Mouse (Mus musculus): ENCODE results near the gene Gm5862. TPM values are rescaled to one million over a fixed set of nuclear protein-coding genes. Genes with fewer than 3 reads are reported as not detected.
"Not testable (repeated sequence)": the region's sequence is repeated elsewhere in the genome, so short reads cannot be mapped to it uniquely, and the experiment has no call there.

The Gm5862 gene
- not detected in 2 replicates for polyA plus RNA-seq (2014; fragmentation: Nextera tagmentation; extraction: Ambion mirVana)

DNA sequence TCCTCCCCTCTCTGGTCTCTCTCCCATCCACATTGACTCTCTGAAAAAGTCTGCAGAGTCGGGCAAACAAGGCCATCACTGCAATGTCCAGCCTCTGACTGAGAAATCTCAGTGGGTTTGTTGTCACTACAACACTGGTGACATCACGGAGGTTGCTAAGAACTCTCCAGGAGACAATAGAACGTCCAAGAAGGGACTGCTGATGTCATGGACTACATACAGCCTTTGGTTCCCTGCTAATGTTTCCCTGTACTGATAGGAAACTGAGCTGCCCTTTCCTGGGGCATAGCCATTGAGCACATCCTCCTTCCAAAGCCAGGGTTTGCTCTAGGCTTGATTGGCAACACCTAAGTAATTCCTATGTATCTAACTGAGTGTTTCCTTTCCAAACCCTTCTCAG, at the start of gene Gm5862:
Gm5862 (minus strand) TSS at position 101 of the 400 bp plus-strand sequence.
- not testable (repeated sequence) for H3K4me3 ChIP-seq (ENCODE audit: low read depth, low read length); ATAC-seq (replicated peaks; ENCODE audit: low FRiP score); H3K9ac ChIP-seq (ENCODE audit: low read length); H3K36me3 ChIP-seq (ENCODE audit: control insufficient read depth, insufficient read depth, low read length); DNase-seq (ENCODE audit: low spot score); H3K4me1 ChIP-seq (replicated peaks; ENCODE audit: control insufficient read depth, insufficient read depth, low read length); H3K27ac ChIP-seq (ENCODE audit: low read depth, low read length); H3K4me2 ChIP-seq (ENCODE audit: low read depth, low read length, severe bottlenecking); H3K9me3 ChIP-seq (ENCODE audit: control insufficient read depth, low read length); H3K27me3 ChIP-seq (ENCODE audit: control insufficient read depth, insufficient read depth, low read length)
- no CpG with 5 or more reads among the region's 3 CpGs for WGBS

DNA sequence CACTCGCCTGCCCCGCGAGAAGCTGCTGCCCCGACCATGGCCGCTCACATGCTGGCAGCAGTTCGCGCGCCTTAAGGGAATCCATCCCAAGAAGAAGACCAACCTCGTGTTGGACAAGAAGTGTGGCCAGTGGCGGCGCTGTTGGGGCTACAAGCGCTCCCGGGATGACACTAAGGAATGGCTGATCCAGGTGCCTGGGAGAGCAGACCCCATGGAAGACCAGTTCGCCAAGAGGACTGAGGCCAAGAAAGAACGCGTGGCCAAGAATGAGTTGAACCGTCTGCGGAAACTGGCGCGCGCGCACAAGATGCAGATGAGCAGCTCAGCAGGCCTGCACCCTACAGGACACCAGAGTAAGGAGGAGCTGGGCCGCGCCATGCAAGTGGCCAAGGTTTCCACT, 48.0 kb upstream of the Gm5862 start:
- Histone ChIP-seq H3K4me1 (replicated peaks; ENCODE audit: control insufficient read depth, insufficient read depth, low read length) (no peaks in the 10 kb centered on the region), H3K9ac (ENCODE audit: low read length) (no peak overlapping the region), H3K4me2 (ENCODE audit: low read depth, low read length, severe bottlenecking) (no peak overlapping the region), H3K9me3 (ENCODE audit: control insufficient read depth, low read length) (no peaks in the 10 kb centered on the region), H3K27ac (ENCODE audit: low read depth, low read length) (no peak overlapping the region), H3K36me3 (ENCODE audit: control insufficient read depth, insufficient read depth, low read length) (no peaks in the 10 kb centered on the region), H3K27me3 (ENCODE audit: control insufficient read depth, insufficient read depth, low read length) (no peaks in the 10 kb centered on the region), H3K4me3 (ENCODE audit: low read depth, low read length) (no peak overlapping the region)
- DNase-seq (ENCODE audit: low spot score) (peak; percentile 46), ATAC-seq (replicated peaks; ENCODE audit: low FRiP score) (no peak)
- WGBS, result 86% methylated on average over 24 of the region's 24 CpGs

DNA sequence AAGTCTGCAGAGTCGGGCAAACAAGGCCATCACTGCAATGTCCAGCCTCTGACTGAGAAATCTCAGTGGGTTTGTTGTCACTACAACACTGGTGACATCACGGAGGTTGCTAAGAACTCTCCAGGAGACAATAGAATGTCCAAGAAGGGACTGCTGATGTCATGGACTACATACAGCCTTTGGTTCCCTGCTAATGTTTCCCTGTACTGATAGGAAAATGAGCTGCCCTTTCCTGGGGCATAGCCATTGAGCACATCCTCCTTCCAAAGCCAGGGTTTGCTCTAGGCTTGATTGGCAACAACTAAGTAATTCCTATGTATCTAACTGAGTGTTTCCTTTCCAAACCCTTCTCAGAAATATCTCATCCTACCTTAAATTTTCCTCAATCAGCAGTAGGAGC, 35.8 kb upstream of the Gm5862 start, which contains the start of gene Gm7347:
Gm7347 (minus strand) TSS at position 101 of the 400 bp plus-strand sequence.
- DNase-seq (ENCODE audit: low spot score); H3K36me3 ChIP-seq (ENCODE audit: control insufficient read depth, insufficient read depth, low read length); H3K27me3 ChIP-seq (ENCODE audit: control insufficient read depth, insufficient read depth, low read length); H3K4me2 ChIP-seq (ENCODE audit: low read depth, low read length, severe bottlenecking); H3K27ac ChIP-seq (ENCODE audit: low read depth, low read length); H3K9me3 ChIP-seq (ENCODE audit: control insufficient read depth, low read length); H3K9ac ChIP-seq (ENCODE audit: low read length); H3K4me3 ChIP-seq (ENCODE audit: low read depth, low read length); ATAC-seq (replicated peaks; ENCODE audit: low FRiP score); H3K4me1 ChIP-seq (replicated peaks; ENCODE audit: control insufficient read depth, insufficient read depth, low read length): not testable (repeated sequence)
- WGBS, result no CpG with 5 or more reads among the region's 2 CpGs

DNA sequence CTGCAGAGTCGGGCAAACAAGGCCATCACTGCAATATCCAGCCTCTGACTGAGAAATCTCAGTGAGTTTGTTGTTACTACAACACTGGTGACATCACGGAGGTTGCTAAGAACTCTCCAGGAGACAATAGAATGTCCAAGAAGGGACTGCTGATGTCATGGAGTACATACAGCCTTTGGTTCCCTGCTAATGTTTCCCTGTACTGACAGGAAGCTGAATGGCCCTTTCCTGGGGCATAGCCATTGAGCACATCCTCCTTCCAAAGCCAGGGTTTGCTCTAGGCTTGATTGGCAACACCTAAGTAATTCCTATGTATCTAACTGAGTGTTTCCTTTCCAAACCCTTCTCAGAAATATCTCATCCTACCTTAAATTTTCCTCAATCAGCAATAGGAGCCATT, 16.7 kb upstream of the Gm5862 start, which contains the start of gene Speer4a:
Speer4a (minus strand) TSS at position 101 of the 400 bp plus-strand sequence.
- not testable (repeated sequence) for H3K36me3 ChIP-seq (ENCODE audit: control insufficient read depth, insufficient read depth, low read length); H3K27me3 ChIP-seq (ENCODE audit: control insufficient read depth, insufficient read depth, low read length); ATAC-seq (replicated peaks; ENCODE audit: low FRiP score); H3K4me3 ChIP-seq (ENCODE audit: low read depth, low read length); H3K9me3 ChIP-seq (ENCODE audit: control insufficient read depth, low read length); DNase-seq (ENCODE audit: low spot score); H3K4me1 ChIP-seq (replicated peaks; ENCODE audit: control insufficient read depth, insufficient read depth, low read length); H3K27ac ChIP-seq (ENCODE audit: low read depth, low read length); H3K9ac ChIP-seq (ENCODE audit: low read length); H3K4me2 ChIP-seq (ENCODE audit: low read depth, low read length, severe bottlenecking)
- 72% methylated on average over 2 of the region's 2 CpGs for WGBS

DNA sequence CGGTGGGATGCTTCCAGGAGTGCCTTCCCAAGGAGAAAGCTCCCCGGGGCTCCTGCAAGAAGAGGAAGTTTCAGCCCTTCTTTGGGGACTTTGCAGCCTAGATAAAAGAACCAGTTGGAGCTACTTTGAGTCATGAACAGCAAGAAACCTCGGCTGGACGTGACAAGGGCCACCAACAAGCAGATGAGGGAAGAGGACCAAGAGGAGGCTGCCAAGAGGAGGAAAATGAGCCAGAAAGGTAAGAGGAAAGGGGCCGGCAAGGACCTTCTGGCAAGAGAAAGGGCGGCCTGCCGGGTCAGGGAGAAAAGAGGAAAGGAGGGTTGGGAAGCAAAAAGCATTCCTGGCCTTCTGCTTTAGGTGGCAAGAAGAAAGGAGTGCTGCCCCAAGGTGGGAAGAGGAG, 15.0 kb downstream of the Gm5862 start:
- H3K4me3 ChIP-seq (ENCODE audit: low read depth, low read length); ATAC-seq (replicated peaks; ENCODE audit: low FRiP score); DNase-seq (ENCODE audit: low spot score); H3K4me2 ChIP-seq (ENCODE audit: low read depth, low read length, severe bottlenecking); H3K4me1 ChIP-seq (replicated peaks; ENCODE audit: control insufficient read depth, insufficient read depth, low read length); H3K9me3 ChIP-seq (ENCODE audit: control insufficient read depth, low read length); H3K36me3 ChIP-seq (ENCODE audit: control insufficient read depth, insufficient read depth, low read length); H3K27ac ChIP-seq (ENCODE audit: low read depth, low read length); H3K9ac ChIP-seq (ENCODE audit: low read length); H3K27me3 ChIP-seq (ENCODE audit: control insufficient read depth, insufficient read depth, low read length): not testable (repeated sequence)
- WGBS, result 64% methylated on average over 6 of the region's 7 CpGs

DNA sequence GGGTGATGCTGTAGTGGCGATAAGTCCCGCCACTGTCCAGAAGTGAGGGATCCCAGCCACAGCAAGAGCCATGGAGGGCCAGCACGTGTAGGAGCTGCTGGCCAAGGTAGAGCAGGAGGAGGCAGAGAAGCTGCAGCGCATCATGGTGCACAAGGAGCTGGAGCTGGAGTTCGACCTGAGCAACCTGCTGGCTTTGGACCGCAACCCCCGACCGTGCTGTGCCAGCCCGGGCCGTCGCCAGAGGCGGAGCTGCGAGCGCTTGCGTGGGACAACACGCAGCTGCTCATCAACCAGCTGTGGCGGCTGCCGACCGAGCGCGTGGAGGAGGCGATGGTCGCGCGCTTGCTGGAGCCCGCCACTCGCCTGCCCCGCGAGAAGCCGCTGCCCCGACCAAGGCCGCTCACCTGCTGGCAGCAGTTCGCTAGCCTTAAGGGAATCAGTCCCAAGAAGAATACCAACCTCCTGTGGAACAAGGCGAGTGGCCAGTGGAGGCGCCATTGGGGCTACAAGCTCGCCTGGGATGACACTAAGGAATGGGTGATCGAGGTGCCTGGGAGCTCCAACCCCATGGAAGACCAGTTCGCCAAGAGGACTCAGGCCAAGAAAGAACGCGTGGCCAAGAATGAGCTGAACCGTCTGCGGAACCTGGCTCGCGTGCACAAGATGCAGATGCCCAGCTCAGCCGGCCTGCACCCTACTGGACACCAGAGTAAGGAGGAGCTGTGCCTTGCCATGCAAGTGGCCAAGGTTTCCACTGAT, 15.6 kb downstream of the Gm5862 start:
- ATAC-seq (replicated peaks; ENCODE audit: low FRiP score) (peak; percentile 91), DNase-seq (ENCODE audit: low spot score) (peak; percentile 83)
- Histone ChIP-seq H3K9ac (ENCODE audit: low read length) (peak overlapping the region; percentile 27), H3K4me2 (ENCODE audit: low read depth, low read length, severe bottlenecking) (peak overlapping the region; percentile 81), H3K4me3 (ENCODE audit: low read depth, low read length) (peak overlapping the region; percentile 37)
- not testable (repeated sequence) for H3K27me3 ChIP-seq (ENCODE audit: control insufficient read depth, insufficient read depth, low read length); H3K27ac ChIP-seq (ENCODE audit: low read depth, low read length); H3K4me1 ChIP-seq (replicated peaks; ENCODE audit: control insufficient read depth, insufficient read depth, low read length); H3K36me3 ChIP-seq (ENCODE audit: control insufficient read depth, insufficient read depth, low read length); H3K9me3 ChIP-seq (ENCODE audit: control insufficient read depth, low read length)
- 22% methylated on average over 39 of the region's 45 CpGs for WGBS

DNA sequence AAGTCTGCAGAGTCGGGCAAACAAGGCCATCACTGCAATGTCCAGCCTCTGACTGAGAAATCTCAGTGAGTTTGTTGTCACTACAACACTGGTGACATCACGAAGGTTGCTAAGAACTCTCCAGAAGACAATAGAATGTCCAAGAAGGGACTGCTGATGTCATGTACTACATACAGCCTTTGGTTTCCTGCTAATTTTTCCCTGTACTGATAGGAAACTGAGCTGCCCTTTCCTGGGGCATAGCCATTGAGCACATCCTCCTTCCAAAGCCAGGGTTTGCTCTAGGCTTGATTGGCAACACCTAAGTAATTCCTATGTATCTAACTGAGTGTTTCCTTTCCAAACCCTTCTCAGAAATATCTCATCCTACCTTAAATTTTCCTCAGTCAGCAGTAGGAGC, 18.0 kb downstream of the Gm5862 start, which contains the start of gene Gm1979:
Gm1979 (minus strand) TSS at position 101 of the 400 bp plus-strand sequence.
- not testable (repeated sequence) for H3K4me3 ChIP-seq (ENCODE audit: low read depth, low read length); ATAC-seq (replicated peaks; ENCODE audit: low FRiP score); H3K9ac ChIP-seq (ENCODE audit: low read length); H3K9me3 ChIP-seq (ENCODE audit: control insufficient read depth, low read length); H3K4me2 ChIP-seq (ENCODE audit: low read depth, low read length, severe bottlenecking); H3K36me3 ChIP-seq (ENCODE audit: control insufficient read depth, insufficient read depth, low read length); H3K27ac ChIP-seq (ENCODE audit: low read depth, low read length); H3K27me3 ChIP-seq (ENCODE audit: control insufficient read depth, insufficient read depth, low read length); DNase-seq (ENCODE audit: low spot score); H3K4me1 ChIP-seq (replicated peaks; ENCODE audit: control insufficient read depth, insufficient read depth, low read length)
- 100% methylated on average over 1 of the region's 2 CpGs for WGBS

DNA sequence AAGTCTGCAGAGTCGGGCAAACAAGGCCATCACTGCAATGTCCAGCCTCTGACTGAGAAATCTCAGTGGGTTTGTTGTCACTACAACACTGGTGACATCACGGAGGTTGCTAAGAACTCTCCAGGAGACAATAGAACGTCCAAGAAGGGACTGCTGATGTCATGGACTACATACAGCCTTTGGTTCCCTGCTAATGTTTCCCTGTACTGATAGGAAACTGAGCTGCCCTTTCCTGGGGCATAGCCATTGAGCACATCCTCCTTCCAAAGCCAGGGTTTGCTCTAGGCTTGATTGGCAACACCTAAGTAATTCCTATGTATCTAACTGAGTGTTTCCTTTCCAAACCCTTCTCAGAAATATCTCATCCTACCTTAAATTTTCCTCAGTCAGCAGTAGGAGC, 34.2 kb downstream of the Gm5862 start, which contains the start of gene Gm21698:
Gm21698 (minus strand) TSS at position 101 of the 400 bp plus-strand sequence.
- H3K4me1 ChIP-seq (replicated peaks; ENCODE audit: control insufficient read depth, insufficient read depth, low read length); H3K36me3 ChIP-seq (ENCODE audit: control insufficient read depth, insufficient read depth, low read length); DNase-seq (ENCODE audit: low spot score); H3K27ac ChIP-seq (ENCODE audit: low read depth, low read length); H3K9ac ChIP-seq (ENCODE audit: low read length); H3K27me3 ChIP-seq (ENCODE audit: control insufficient read depth, insufficient read depth, low read length); ATAC-seq (replicated peaks; ENCODE audit: low FRiP score); H3K4me3 ChIP-seq (ENCODE audit: low read depth, low read length); H3K4me2 ChIP-seq (ENCODE audit: low read depth, low read length, severe bottlenecking); H3K9me3 ChIP-seq (ENCODE audit: control insufficient read depth, low read length): not testable (repeated sequence)
- WGBS, result no CpG with 5 or more reads among the region's 3 CpGs

DNA sequence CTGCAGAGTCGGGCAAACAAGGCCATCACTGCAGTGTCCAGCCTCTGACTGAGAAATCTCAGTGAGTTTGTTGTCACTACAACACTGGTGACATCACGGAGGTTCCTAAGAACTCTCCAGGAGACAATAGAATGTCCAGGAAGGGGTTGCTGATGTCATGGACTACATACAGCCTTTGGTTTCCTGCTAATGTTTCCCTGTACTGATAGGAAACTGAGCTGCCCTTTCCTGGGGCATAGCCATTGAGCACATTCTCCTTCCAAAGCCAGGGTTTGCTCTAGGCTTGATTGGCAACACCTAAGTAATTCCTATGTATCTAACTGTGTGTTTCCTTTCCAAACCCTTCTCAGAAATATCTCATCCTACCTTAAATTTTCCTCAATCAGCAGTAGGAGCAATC, 50.2 kb downstream of the Gm5862 start, which contains the start of gene Gm21680:
Gm21680 (minus strand) TSS at position 101 of the 400 bp plus-strand sequence.
- ATAC-seq (replicated peaks; ENCODE audit: low FRiP score); H3K27me3 ChIP-seq (ENCODE audit: control insufficient read depth, insufficient read depth, low read length); DNase-seq (ENCODE audit: low spot score); H3K36me3 ChIP-seq (ENCODE audit: control insufficient read depth, insufficient read depth, low read length); H3K4me3 ChIP-seq (ENCODE audit: low read depth, low read length); H3K9me3 ChIP-seq (ENCODE audit: control insufficient read depth, low read length); H3K4me2 ChIP-seq (ENCODE audit: low read depth, low read length, severe bottlenecking); H3K27ac ChIP-seq (ENCODE audit: low read depth, low read length); H3K9ac ChIP-seq (ENCODE audit: low read length); H3K4me1 ChIP-seq (replicated peaks; ENCODE audit: control insufficient read depth, insufficient read depth, low read length): not testable (repeated sequence)
- no CpG with 5 or more reads among the region's 2 CpGs for WGBS

All from forebrain, embryonic 11.5 days (tissue).